ENCODE assay signal across 12 mouse cellular contexts in genomic region chr5:139546336-139546770, GRCm38 (mm10). TPM values are rescaled to one million over a fixed set of nuclear protein-coding genes. Genes with fewer than 3 reads are reported as not detected.
DNase-seq lines count a peak whose midpoint lies in the region; ATAC-seq and TF ChIP-seq lines count a peak whose summit lies in the region.
"Had no signal": no experiment of that assay in that cellular context is flagged by ENCODE, and none has a peak within 500 bp of the region (broad histone marks: within the 10 kb centered on the region; RNA-seq: fewer than 3 reads in every experiment).

No protein-coding gene starts in this region.

- no peaks in the 10 kb centered on the region for H3K4me1 ChIP-seq in kidney, postnatal 0 days (replicated peaks; ENCODE audit: insufficient read depth, low read length)
- peaks cover 9% of the 10 kb centered on the region for H3K4me1 ChIP-seq in embryonic facial prominence, embryonic 12.5 days
- H3K4me1 ChIP-seq in hindbrain, embryonic 14.5 days (replicated peaks; ENCODE audit: control insufficient read depth, insufficient read depth, low read length), result peaks cover 11% of the 10 kb centered on the region
- 0 out of 2 replicates have a peak, but pooled peaks cover 2% of the 10 kb centered on the region for H3K4me1 ChIP-seq in neural tube, embryonic 11.5 days (ENCODE audit: control insufficient read depth, insufficient read depth, low read length)
- no peaks in the 10 kb centered on the region for H3K4me1 ChIP-seq in lung, postnatal 0 days (ENCODE audit: insufficient read depth, low read depth, low read length)

- DNase-seq in kidney, postnatal 0 days (ENCODE audit: low spot score), result peak; percentile 14
- no peak for DNase-seq in kidney, postnatal 14 days
- no peak for DNase-seq in hindbrain, embryonic 14.5 days (ENCODE audit: low spot score)
- no peak for DNase-seq in neural tube, embryonic 11.5 days (ENCODE audit: low spot score)
- DNase-seq in lung, postnatal 36 days, result no peak
- DNase-seq in lung, postnatal 0 days (ENCODE audit: low spot score), result no peak
- DNase-seq: adrenal gland, postnatal 36 days; heart, postnatal 36 days had no signal

- peak overlapping the region; percentile 73; the same call in 1 of the 2 replicates for H3K27ac ChIP-seq in kidney, postnatal 0 days
- no peak overlapping the region for H3K27ac ChIP-seq in embryonic facial prominence, embryonic 12.5 days
- H3K27ac ChIP-seq in hindbrain, embryonic 14.5 days, result peak overlapping the region; percentile 90
- peak overlapping the region; percentile 75 for H3K27ac ChIP-seq in neural tube, embryonic 11.5 days (ENCODE audit: low read depth, low read length)
- no peak overlapping the region for H3K27ac ChIP-seq in lung, postnatal 0 days (ENCODE audit: low read length)

- no peaks in the 10 kb centered on the region for H3K36me3 ChIP-seq in kidney, postnatal 0 days (ENCODE audit: insufficient read depth, low read length)
- no peaks in the 10 kb centered on the region for H3K36me3 ChIP-seq in embryonic facial prominence, embryonic 12.5 days
- no peaks in the 10 kb centered on the region; the same call in 1 of the 2 replicates for H3K36me3 ChIP-seq in hindbrain, embryonic 14.5 days (replicated peaks; ENCODE audit: control insufficient read depth, insufficient read depth)
- no peaks in the 10 kb centered on the region for H3K36me3 ChIP-seq in neural tube, embryonic 11.5 days (ENCODE audit: control insufficient read depth, insufficient read depth, low read length)
- H3K36me3 ChIP-seq in lung, postnatal 0 days (ENCODE audit: insufficient read depth, low read length), result no peaks in the 10 kb centered on the region

- peaks cover 73% of the 10 kb centered on the region for H3K27me3 ChIP-seq in kidney, postnatal 0 days (ENCODE audit: insufficient read depth, low read length)
- peaks cover 97% of the 10 kb centered on the region for H3K27me3 ChIP-seq in embryonic facial prominence, embryonic 12.5 days
- peaks cover 75% of the 10 kb centered on the region for H3K27me3 ChIP-seq in hindbrain, embryonic 14.5 days (ENCODE audit: control insufficient read depth, insufficient read depth, low read length)
- peaks cover 93% of the 10 kb centered on the region for H3K27me3 ChIP-seq in neural tube, embryonic 11.5 days (ENCODE audit: control insufficient read depth, insufficient read depth, low read length)
- peaks cover 86% of the 10 kb centered on the region for H3K27me3 ChIP-seq in lung, postnatal 0 days (replicated peaks; ENCODE audit: insufficient read depth, low read length)

- H3K9me3 ChIP-seq in kidney, postnatal 0 days (replicated peaks; ENCODE audit: low read length), result no peaks in the 10 kb centered on the region
- no peaks in the 10 kb centered on the region for H3K9me3 ChIP-seq in embryonic facial prominence, embryonic 12.5 days
- H3K9me3 ChIP-seq in hindbrain, embryonic 14.5 days (ENCODE audit: control insufficient read depth, low read length), result no peaks in the 10 kb centered on the region
- no peaks in the 10 kb centered on the region for H3K9me3 ChIP-seq in neural tube, embryonic 11.5 days (ENCODE audit: control insufficient read depth, low read length)
- H3K9me3 ChIP-seq in lung, postnatal 0 days (ENCODE audit: low read length), result no peaks in the 10 kb centered on the region

- peak overlapping the region; percentile 70 for H3K9ac ChIP-seq in kidney, postnatal 0 days (ENCODE audit: low read depth, low read length)
- no peak overlapping the region for H3K9ac ChIP-seq in embryonic facial prominence, embryonic 12.5 days
- H3K9ac ChIP-seq in hindbrain, embryonic 14.5 days, result peak overlapping the region; percentile 80
- H3K9ac ChIP-seq in neural tube, embryonic 11.5 days (ENCODE audit: low read length), result peak overlapping the region; percentile 67
- H3K9ac ChIP-seq in lung, postnatal 0 days (replicated peaks; ENCODE audit: low read depth), result no peak overlapping the region

- under 1% methylated on average over 26 of the region's 26 CpGs for WGBS in kidney, postnatal 0 days
- under 1% methylated on average over 25 of the region's 26 CpGs for WGBS in embryonic facial prominence, embryonic 12.5 days
- under 1% methylated on average over 26 of the region's 26 CpGs for WGBS in hindbrain, embryonic 14.5 days
- WGBS in neural tube, embryonic 11.5 days, result under 1% methylated on average over 26 of the region's 26 CpGs
- WGBS in lung, postnatal 0 days, result 2% methylated on average over 25 of the region's 26 CpGs

- H3K4me2 ChIP-seq in kidney, postnatal 0 days (ENCODE audit: low read length), result peak overlapping the region; percentile 59
- H3K4me2 ChIP-seq in embryonic facial prominence, embryonic 12.5 days (replicated peaks), result 0 out of 2 replicates have a peak overlapping the region, but pooled peaks have one; percentile 13
- H3K4me2 ChIP-seq in hindbrain, embryonic 14.5 days (replicated peaks), result peak overlapping the region; percentile 64
- H3K4me2 ChIP-seq in neural tube, embryonic 11.5 days (ENCODE audit: low read depth), result peak overlapping the region; percentile 33
- H3K4me2 ChIP-seq in lung, postnatal 0 days (replicated peaks; ENCODE audit: low read depth, low read length), result no peak overlapping the region

- no peak for TF ChIP-seq EP300 in lung, postnatal 0 days (IDR thresholded peaks at IDR 0.05)

- TF ChIP-seq CTCF in kidney, postnatal 0 days (IDR thresholded peaks at IDR 0.05; ENCODE audit: low read depth), result no peak
- TF ChIP-seq CTCF in lung, postnatal 0 days (IDR thresholded peaks at IDR 0.05), result no peak

- peak overlapping the region; percentile 45 for H3K4me3 ChIP-seq in kidney, postnatal 0 days (replicated peaks; ENCODE audit: low read depth, low read length)
- peak overlapping the region; percentile 18; the same call in 1 of the 2 replicates for H3K4me3 ChIP-seq in embryonic facial prominence, embryonic 12.5 days
- peak overlapping the region; percentile 40 for H3K4me3 ChIP-seq in hindbrain, embryonic 14.5 days (replicated peaks; ENCODE audit: low read length)
- peak overlapping the region; percentile 53 for H3K4me3 ChIP-seq in neural tube, embryonic 11.5 days (ENCODE audit: low read depth, low read length)
- H3K4me3 ChIP-seq in lung, postnatal 0 days (ENCODE audit: low read depth, low read length), result no peak overlapping the region

- no peak for ATAC-seq in kidney, postnatal 0 days (replicated peaks; ENCODE audit: low FRiP score, low read depth)
- no peak for ATAC-seq in embryonic facial prominence, embryonic 12.5 days (ENCODE audit: insufficient number of reproducible peaks, insufficient read depth, low FRiP score, low TSS enrichment)
- no peak for ATAC-seq in hindbrain, embryonic 14.5 days (ENCODE audit: low FRiP score)
- ATAC-seq in neural tube, embryonic 11.5 days (ENCODE audit: insufficient read depth, low FRiP score, low TSS enrichment), result no peak
- no peak for ATAC-seq in lung, postnatal 0 days

RNA-seq across cellular contexts. Expression of gene Uncx, which starts 3.1 kb away (rescaled TPM):
- 44.8 and 50.9 TPM in 2 replicates for polyA plus RNA-seq in kidney, postnatal 0 days (2015; fragmentation: Nextera tagmentation; extraction: Ambion mirVana)
- polyA plus RNA-seq in embryonic facial prominence, embryonic 12.5 days (2016; fragmentation: Nextera tagmentation; extraction: Ambion mirVana), result 5.0 and 6.4 TPM in 2 replicates
- polyA plus RNA-seq in hindbrain, embryonic 14.5 days (2014; fragmentation: Nextera tagmentation; extraction: Ambion mirVana), result 25.4 and 31.0 TPM in 2 replicates
- 44.9 and 45.2 TPM in 2 replicates for polyA plus RNA-seq in neural tube, embryonic 11.5 days (2014; fragmentation: Nextera tagmentation; extraction: Ambion mirVana)
- polyA plus RNA-seq in lung, postnatal 0 days (2015; fragmentation: Nextera tagmentation; extraction: Ambion mirVana), result not detected in 2 replicates
- polyA plus RNA-seq: cortical plate, adult 2 months; lung, embryonic 16.5 days; urinary bladder, adult 2 months had no signal

Comparison
In these comparisons a context has a peak if more than half of its experiments do, and no peak if none do; other contexts are left out.
1. H3K27ac ChIP-seq: peak in kidney, postnatal 0 days (single experiment), hindbrain, embryonic 14.5 days (single experiment) and neural tube, embryonic 11.5 days (single experiment); none in embryonic facial prominence, embryonic 12.5 days (single experiment) and lung, postnatal 0 days (single experiment).
2. H3K9ac ChIP-seq: peak in kidney, postnatal 0 days (single experiment), hindbrain, embryonic 14.5 days (single experiment) and neural tube, embryonic 11.5 days (single experiment); none in embryonic facial prominence, embryonic 12.5 days (single experiment) and lung, postnatal 0 days (single experiment).